Mouse (Mus musculus) forebrain, embryonic 16.5 days (tissue): ENCODE results near the gene Tekt4. TPM values are rescaled to one million over a fixed set of nuclear protein-coding genes. Genes with fewer than 3 reads are reported as not detected.

Experiments used
- ATAC-seq: fragments of 200-750 bp; cut with Nextera tagmentation; 2 replicates; pipeline ENCODE4 v1.8.0; 2017; ENCODE audit warnings: mild to moderate bottlenecking, moderate library complexity
- H3K27ac ChIP-seq: fragments of 300-500 bp; sonication (generic); 2 replicates; pipeline ENCODE4 v1.5.1; 2014; ENCODE audit warnings: low read length, control low read depth
- H3K27me3 ChIP-seq: fragments of 300-500 bp; sonication (generic); replicated peaks from 2 replicates; pipeline ENCODE4 v1.6.1; 2014; ENCODE audit warnings: low read length; ENCODE audit not compliant: control insufficient read depth, insufficient read depth
- H3K36me3 ChIP-seq: fragments of 300-500 bp; sonication (generic); 2 replicates; pipeline ENCODE4 v1.6.1; 2014; ENCODE audit not compliant: control insufficient read depth, insufficient read depth
- H3K4me1 ChIP-seq: fragments of 300-500 bp; sonication (generic); replicated peaks from 2 replicates; pipeline ENCODE4 v1.6.1; 2014; ENCODE audit warnings: low read length; ENCODE audit not compliant: control insufficient read depth, insufficient read depth
- H3K4me2 ChIP-seq: fragments of 300-500 bp; sonication (generic); 2 replicates; pipeline ENCODE4 v1.6.1; 2014; ENCODE audit warnings: mild to moderate bottlenecking, low read length, control low read depth
- H3K4me3 ChIP-seq: fragments of 300-500 bp; sonication (generic); replicated peaks from 2 replicates; pipeline ENCODE4 v1.5.1; 2014; ENCODE audit warnings: mild to moderate bottlenecking, low read length, control low read depth
- H3K9ac ChIP-seq: fragments of 300-500 bp; sonication (generic); replicated peaks from 2 replicates; pipeline ENCODE4 v1.6.1; 2014; ENCODE audit warnings: low read depth, low read length, control low read depth
- H3K9me3 ChIP-seq: fragments of 300-500 bp; sonication (generic); 2 replicates; pipeline ENCODE4 v1.6.1; 2016; ENCODE audit warnings: low read length; ENCODE audit not compliant: control insufficient read depth
- WGBS: fragments of 180-500 bp; shearing (Covaris S2); extraction: QIAGEN DNeasy Blood & Tissue Kit; methylation state at CpG from one replicate; pipeline ENCODE4 v1.1.7; 2014; 5-methylcytosine and 5-hydroxymethylcytosine counted together
- polyA plus RNA-seq: library from polyadenylated mRNA; unstranded; fragments of >200 nt; fragmentation: Nextera tagmentation; extraction: Ambion mirVana; gene quantifications from 2 replicates; pipeline ENCODE4 v1.2.1, GENCODE M21; 2015

Gene Tekt4
- polyA plus RNA-seq, 1 experiment from 2014 or later = 0.80 TPM

- Histone ChIP-seq H3K27me3 (no peaks in the 10 kb centered on the region), H3K4me1 (no peaks in the 10 kb centered on the region), H3K9ac (no peak overlapping the region), H3K4me2 (no peak overlapping the region), H3K27ac (no peak overlapping the region), H3K4me3 (no peak overlapping the region), H3K36me3 (no peaks in the 10 kb centered on the region), H3K9me3 (no peaks in the 10 kb centered on the region)
- WGBS = 81% methylated on average over 6 of the region's 6 CpGs
- no peak for ATAC-seq
These were observed 27.7 kb downstream of the Tekt4 start for GRCm38 (mm10) chr17:25482092-25482491.

- Histone ChIP-seq H3K9me3 (no peaks in the 10 kb centered on the region), H3K36me3 (no peaks in the 10 kb centered on the region), H3K9ac (peak within 1 kb of the TSS; percentile 57), H3K27ac (no peak within 1 kb of the TSS), H3K4me2 (peak within 1 kb of the TSS; percentile 51), H3K4me1 (peaks cover 6% of the 10 kb centered on the region), H3K27me3 (peaks cover 33% of the 10 kb centered on the region), H3K4me3 (peak within 1 kb of the TSS; percentile 36)
- ATAC-seq = no peak; the same call in 1 of the 2 replicates
- WGBS = under 1% methylated on average over 21 of the region's 28 CpGs
These were observed 42.6 kb downstream of the Tekt4 start, which contains the start of gene Sstr5 for GRCm38 (mm10) chr17:25497013-25497412. Gene Sstr5 (minus strand): TSS chr17:25497288.

- H3K9ac ChIP-seq = no peak overlapping the region
- no peak overlapping the region for H3K4me2 ChIP-seq
- no peak overlapping the region for H3K27ac ChIP-seq
- H3K4me1 ChIP-seq = no peaks in the 10 kb centered on the region
- no peak overlapping the region for H3K4me3 ChIP-seq
- ATAC-seq = no peak
- peaks cover 7% of the 10 kb centered on the region for H3K27me3 ChIP-seq
- WGBS = 84% methylated on average over 4 of the region's 4 CpGs
- H3K9me3 ChIP-seq = no peaks in the 10 kb centered on the region
- no peaks in the 10 kb centered on the region for H3K36me3 ChIP-seq
These were observed 48.2 kb downstream of the Tekt4 start for GRCm38 (mm10) chr17:25502599-25502998.

- no peak for ATAC-seq
- Histone ChIP-seq H3K4me2 (no peak overlapping the region), H3K4me1 (0 out of 2 replicates have a peak, but pooled peaks cover 4% of the 10 kb centered on the region), H3K9ac (no peak overlapping the region), H3K27me3 (no peaks in the 10 kb centered on the region), H3K9me3 (no peaks in the 10 kb centered on the region), H3K27ac (no peak overlapping the region), H3K4me3 (no peak overlapping the region), H3K36me3 (no peaks in the 10 kb centered on the region)
- WGBS = 26% methylated on average over 3 of the region's 3 CpGs
These were observed 53.4 kb downstream of the Tekt4 start for GRCm38 (mm10) chr17:25507799-25508198.

GRCm38 (mm10) chr17:25508860-25509577 is 54.6 kb downstream of the Tekt4 start:
- Histone ChIP-seq H3K9me3 (0 out of 2 replicates have a peak, but pooled peaks cover 1% of the 10 kb centered on the region), H3K9ac (no peak overlapping the region), H3K36me3 (no peaks in the 10 kb centered on the region), H3K27ac (no peak overlapping the region), H3K4me1 (0 out of 2 replicates have a peak, but pooled peaks cover 4% of the 10 kb centered on the region), H3K4me3 (no peak overlapping the region), H3K4me2 (no peak overlapping the region), H3K27me3 (no peaks in the 10 kb centered on the region)
- 49% methylated on average over 7 of the region's 7 CpGs for WGBS
- ATAC-seq = no peak; the same call in 1 of the 2 replicates

- 0 out of 2 replicates have a peak, but pooled peaks cover 4% of the 10 kb centered on the region for H3K4me1 ChIP-seq
- no peak for ATAC-seq
- H3K9me3 ChIP-seq = 0 out of 2 replicates have a peak, but pooled peaks cover 2% of the 10 kb centered on the region
- H3K4me3 ChIP-seq = no peak overlapping the region
- H3K27ac ChIP-seq = no peak overlapping the region
- H3K36me3 ChIP-seq = no peaks in the 10 kb centered on the region
- WGBS = 85% methylated on average over 10 of the region's 10 CpGs
- no peak overlapping the region for H3K4me2 ChIP-seq
- no peaks in the 10 kb centered on the region for H3K27me3 ChIP-seq
- H3K9ac ChIP-seq = no peak overlapping the region
These were observed 55.8 kb downstream of the Tekt4 start for GRCm38 (mm10) chr17:25510074-25510830.

GRCm38 (mm10) chr17:25511876-25512275 is 57.5 kb downstream of the Tekt4 start:
- Histone ChIP-seq H3K9ac (no peak overlapping the region), H3K27me3 (no peaks in the 10 kb centered on the region), H3K4me1 (0 out of 2 replicates have a peak, but pooled peaks cover 4% of the 10 kb centered on the region), H3K4me2 (no peak overlapping the region), H3K27ac (no peak overlapping the region), H3K36me3 (no peaks in the 10 kb centered on the region), H3K9me3 (0 out of 2 replicates have a peak, but pooled peaks cover 2% of the 10 kb centered on the region), H3K4me3 (no peak overlapping the region)
- 76% methylated on average over 3 of the region's 3 CpGs for WGBS
- no peak for ATAC-seq

GRCm38 (mm10) chr17:25514055-25514454 is 59.6 kb downstream of the Tekt4 start:
- Histone ChIP-seq H3K36me3 (no peaks in the 10 kb centered on the region), H3K4me2 (no peak overlapping the region), H3K27me3 (no peaks in the 10 kb centered on the region), H3K27ac (no peak overlapping the region), H3K9me3 (0 out of 2 replicates have a peak, but pooled peaks cover 2% of the 10 kb centered on the region), H3K4me3 (no peak overlapping the region), H3K9ac (no peak overlapping the region), H3K4me1 (0 out of 2 replicates have a peak, but pooled peaks cover 10% of the 10 kb centered on the region)
- 94% methylated on average over 2 of the region's 2 CpGs for WGBS
- no peak for ATAC-seq

- WGBS = 57% methylated on average over 5 of the region's 5 CpGs
- ATAC-seq = no peak
- Histone ChIP-seq H3K4me1 (peaks cover 20% of the 10 kb centered on the region), H3K27ac (no peak overlapping the region), H3K27me3 (no peaks in the 10 kb centered on the region), H3K9me3 (0 out of 2 replicates have a peak, but pooled peaks cover 2% of the 10 kb centered on the region), H3K9ac (no peak overlapping the region), H3K36me3 (no peaks in the 10 kb centered on the region), H3K4me3 (no peak overlapping the region), H3K4me2 (no peak overlapping the region)
These were observed 61.9 kb downstream of the Tekt4 start for GRCm38 (mm10) chr17:25516315-25516714.
